Mouse (Mus musculus) lung, postnatal 4 days (tissue): Measurements from ENCODE around the gene Wdr47.
"Not testable (repeated sequence)": the region's sequence is repeated elsewhere in the genome, so short reads cannot be mapped to it uniquely, and the experiment has no call there.

Source experiments
- DNase-seq, 2 experiments: peaks; one replicate each; pipeline ENCODE4 v3.0.0; 2021

The Wdr47 gene

DNA sequence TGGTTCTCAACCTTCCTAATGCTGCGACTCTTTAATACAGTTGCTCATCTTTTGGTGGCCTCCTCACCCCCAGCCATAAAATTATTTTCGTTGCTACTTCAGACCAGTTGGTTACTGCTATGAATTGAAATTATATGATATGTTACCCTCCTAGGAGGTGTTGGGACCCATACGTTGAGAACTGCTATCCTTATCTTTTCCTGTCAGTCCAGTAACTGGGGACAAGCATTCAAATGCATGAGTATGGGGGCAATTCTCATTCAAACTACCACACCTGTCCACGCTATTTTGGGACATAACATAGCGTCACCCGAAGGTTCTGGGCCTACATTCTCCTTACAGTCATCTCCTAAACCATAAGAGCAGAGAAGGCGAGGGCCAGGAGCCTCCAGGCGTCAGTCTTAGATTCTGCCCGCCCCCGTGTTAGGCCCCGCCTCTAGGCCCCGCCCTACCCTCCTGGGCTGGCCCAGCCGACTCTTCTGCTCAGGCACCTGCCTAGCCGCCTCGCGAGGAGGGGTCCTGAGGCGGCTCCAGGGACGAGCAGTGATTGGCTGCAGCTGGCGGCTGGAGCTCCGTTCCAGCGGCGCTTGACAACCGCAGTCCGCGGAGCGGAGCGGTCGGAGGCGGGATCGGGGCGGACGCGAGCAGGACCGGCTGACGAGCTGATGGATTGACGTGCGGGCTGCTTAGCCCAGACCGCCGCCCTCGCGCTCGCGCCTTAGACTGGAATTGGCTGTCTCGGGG, at the start of gene Wdr47:
TSS of gene Wdr47 (plus strand) at position 494 of the 744 bp plus-strand sequence.
- DNase-seq: peak; percentile 97 to 98

DNA sequence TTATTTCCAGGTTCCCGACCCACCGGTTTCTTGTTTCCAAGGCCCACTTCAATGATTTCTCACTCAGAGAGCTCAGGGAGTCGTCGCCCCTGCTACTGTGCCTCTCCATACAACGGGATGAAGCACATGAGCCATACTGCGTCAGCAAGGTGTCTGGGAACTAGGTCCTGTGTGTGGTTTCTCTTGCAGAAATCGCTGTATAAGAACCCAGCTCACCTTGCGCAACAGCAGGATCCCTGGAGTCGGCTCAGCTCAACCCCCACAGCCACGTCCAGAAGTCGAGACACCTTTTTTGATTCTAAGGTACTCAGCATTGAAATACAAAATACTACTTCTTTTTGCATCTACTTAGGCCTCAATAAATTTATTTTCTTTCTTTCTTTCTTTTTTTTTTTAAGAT, 48.8 kb upstream of the Wdr47 start:
- no peak for DNase-seq

DNA sequence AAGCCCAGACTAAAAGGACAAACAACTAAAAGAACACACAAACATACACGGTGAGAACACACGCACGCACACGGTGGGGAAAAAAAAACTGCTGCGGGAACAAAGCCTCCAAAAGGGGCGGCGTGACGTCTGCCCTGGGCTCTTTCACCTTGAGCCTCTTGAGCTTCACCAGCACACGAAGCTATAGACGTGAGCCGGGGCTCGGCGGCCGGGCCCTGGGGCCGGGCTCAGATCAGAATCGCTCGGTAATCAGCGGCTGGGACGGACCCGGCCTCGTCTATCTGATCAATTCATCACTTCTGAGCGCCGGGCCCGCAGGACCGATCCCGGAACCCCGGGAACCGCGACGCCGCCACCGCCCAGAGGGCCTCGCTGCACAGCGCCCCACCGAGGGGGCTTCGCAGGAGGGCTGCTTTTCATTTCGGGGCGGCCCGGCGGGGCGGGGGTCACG, 36.9 kb upstream of the Wdr47 start:
- DNase-seq: no peak

DNA sequence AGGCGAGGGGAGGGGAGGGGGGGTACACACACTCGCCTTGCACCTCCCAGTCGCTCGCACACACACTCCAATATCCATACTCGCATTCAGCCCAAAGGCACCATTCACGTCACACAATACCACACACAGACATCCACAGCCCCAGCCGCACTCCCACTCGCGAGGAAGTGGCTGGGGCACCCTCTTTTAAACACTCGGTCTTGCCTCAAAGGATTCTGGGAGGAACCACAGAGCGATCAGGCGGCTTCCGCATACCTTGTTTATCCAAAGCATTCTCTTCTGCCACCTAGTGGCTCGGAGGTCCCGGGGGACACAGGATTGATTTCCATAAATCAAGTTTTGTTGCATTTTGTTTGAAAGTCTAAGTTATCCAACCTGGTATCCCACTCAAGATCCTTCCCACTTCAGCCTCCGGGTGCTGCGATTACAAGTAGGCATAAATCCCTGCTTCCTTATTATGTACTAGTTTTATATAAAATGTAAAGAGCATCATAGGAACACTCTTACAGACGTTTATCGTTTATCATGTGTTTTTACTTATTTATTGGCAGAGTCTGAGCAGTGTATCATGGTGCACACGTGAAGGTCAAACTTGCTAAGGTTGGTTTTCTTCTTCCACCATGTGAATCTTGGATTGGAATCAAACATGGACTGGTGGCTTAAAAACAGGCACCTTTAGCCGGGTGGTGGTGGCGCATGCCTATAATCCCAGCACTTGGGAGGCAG, 36.3 kb upstream of the Wdr47 start:
- peak; percentile 94 to 95 for DNase-seq

DNA sequence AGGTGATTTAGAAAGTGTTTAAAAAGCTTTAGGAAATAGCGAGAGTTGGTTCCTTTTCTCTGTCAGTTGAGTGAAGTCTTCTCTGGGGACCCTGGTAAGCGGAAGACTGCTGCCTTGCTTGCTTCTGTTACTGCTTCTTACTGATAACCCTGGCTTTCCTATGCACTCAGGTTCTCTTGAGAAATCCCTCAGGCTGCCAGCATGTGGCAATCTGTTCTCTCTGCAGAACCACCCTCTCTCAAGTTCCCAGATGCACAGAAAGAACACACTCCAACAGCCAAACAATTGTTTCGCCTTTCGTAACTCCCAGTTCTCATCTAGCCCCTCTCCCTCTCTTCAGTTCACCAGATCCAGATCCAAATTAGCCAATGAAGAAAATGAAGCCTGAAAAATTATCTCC, 33.2 kb upstream of the Wdr47 start:
- DNase-seq: no peak

DNA sequence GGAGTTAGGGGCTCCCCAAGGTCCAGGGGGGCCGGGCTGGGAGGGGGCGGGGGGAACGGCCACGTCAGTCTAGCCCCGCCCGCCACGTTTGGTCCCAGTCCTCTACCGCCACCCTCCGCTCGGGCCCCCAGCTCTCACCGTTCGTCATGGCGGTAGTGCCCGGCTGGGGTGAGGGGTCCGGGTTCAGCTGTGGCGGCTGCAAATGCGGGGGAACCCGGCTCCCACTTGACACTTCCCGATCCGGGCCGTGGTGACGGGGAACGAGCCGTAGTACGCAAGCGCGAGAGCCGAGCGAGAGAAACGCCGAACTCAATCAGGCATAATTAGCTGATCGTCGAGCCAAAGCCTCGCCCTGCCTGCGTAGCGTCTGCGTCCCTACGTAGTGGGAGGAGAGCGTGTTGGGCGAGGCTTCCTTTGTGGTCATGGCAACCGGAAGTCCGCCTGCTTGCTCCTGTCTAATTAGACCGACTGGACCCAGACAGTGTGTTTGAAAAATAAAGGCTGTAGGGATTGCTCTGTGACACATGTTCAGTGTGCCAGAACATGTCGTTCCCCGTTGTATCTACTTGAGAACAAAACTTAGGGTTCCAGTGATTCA, 28.8 kb upstream of the Wdr47 start, which contains the start of gene Tmem167b:
TSS of gene Tmem167b (minus strand) at position 334 of the 598 bp plus-strand sequence.
- peak; percentile 98 for DNase-seq

DNA sequence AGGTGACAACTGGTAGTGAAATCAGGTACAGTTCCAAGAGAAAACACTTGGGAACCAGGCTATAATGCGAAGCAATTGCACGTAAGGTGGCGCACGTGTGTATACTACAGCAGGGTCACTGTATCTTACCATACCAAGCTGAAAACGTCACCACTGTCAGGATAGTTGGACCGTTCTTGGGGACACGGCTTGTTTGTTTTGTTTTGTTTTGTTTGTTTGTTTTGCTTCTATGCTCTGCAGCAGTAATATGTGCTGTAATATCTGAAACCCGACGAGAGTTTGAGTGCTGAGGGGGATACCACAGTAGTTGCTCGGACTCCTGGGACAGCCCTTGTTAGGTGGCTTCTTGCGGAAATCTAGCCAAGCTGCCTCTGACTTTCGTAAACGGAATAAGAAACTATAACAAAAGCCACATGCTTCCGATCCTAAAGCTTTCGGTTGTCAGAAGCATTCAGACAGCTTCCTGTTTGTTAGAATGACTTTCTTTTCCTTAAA, 28.3 kb upstream of the Wdr47 start:
- peak in 1 of 2 experiments; percentile 44 for DNase-seq

DNA sequence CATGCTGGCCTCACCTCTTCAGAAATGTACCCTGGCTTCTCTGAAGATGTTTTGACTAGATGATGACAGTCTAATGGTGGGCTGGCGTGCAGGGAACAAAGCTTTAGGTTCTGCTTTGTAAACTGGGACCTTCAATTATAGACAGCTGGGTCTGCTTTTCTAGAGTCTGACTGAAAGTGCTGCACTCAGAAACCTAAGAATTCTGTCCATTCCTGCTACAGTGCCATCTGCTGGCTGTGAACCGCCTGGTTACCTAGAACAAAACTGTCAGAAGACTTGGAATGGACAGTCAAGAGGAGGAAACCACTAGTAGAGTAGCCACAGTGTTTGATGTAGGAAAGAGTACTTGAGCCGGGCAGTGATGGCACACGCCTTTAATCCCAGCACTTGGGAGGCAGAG, 27.8 kb upstream of the Wdr47 start:
- peak; percentile 82 to 88 for DNase-seq

DNA sequence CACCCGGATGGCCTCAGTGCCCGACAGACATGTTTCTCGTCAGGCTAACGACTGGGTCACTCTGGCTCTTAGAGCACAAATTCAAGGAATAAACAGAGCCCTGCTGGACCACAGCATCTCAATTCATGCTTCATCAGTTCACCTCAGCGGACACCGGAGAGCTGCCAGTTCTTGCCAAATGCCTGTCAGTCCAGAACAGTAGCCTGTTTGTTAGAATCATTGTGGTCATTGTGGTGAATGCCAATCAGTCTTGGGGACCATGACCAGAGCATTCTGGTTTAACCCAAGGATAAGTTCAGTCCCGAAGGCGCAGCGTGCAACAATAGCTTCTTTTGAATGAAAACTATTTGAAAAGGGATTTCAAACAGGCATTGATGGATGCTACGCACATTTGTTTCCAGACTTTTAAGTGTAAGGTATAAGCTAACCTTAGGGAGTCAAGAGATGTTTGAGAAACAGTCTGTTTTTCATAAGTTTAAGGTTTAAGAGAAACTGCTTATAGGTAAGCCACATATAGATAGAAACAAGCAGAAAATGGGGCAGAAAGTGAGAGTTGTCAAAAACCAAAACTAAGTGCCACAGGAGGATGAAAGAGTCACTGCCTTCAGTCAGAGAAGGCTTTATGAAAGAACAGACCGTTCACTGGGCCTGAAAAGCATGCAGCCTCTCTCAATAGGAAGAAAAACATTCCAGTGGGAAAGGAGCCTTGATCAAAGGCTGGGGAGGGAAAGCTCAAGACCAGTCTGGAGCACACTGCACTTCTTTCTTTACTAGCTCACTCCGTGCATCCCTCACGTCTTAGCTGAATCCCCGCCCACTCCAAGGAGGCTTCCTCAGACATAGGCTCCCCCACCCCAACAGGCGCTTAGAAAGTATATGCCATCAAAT, 22.8 kb upstream of the Wdr47 start:
- DNase-seq: no peak

DNA sequence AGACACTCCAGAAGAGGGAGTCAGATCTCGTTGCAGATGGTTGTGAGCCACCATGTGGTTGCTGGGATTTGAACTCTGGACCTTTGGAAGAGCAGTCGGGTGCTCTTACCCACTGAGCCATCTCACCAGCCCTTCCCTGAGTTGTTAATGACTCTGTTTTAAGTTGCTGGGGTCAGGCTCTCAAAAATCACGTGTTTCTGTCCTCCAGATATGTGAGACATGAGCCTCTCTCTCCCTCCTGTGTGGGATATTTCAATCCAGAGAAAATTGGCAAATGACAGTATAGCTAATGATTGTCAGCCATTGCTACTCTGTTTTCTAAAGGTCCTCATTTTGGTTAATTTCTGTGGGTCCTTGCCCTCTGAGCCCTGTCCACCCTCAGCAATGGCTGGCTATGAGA, 21.4 kb upstream of the Wdr47 start:
- not testable (repeated sequence) for DNase-seq

DNA sequence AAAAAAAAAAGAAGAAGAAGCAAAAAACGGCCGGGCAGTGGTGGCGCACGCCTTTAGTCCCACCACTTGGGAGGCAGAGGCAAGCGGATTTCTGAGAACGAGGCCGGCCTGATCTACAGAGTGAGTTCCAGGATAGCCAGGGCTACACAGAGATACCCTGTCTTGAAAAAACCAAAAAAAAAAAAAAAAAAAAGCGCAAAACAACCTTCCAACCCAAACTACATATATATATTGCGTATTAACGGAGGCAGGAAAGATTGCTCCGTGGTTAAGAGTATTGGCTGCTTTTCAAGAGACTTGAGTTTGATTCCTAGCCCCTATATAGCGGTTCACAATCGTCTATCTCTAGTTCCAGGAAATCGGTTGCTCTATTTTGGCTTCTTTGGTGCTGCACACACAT, 20.3 kb upstream of the Wdr47 start:
- no peak for DNase-seq

DNA sequence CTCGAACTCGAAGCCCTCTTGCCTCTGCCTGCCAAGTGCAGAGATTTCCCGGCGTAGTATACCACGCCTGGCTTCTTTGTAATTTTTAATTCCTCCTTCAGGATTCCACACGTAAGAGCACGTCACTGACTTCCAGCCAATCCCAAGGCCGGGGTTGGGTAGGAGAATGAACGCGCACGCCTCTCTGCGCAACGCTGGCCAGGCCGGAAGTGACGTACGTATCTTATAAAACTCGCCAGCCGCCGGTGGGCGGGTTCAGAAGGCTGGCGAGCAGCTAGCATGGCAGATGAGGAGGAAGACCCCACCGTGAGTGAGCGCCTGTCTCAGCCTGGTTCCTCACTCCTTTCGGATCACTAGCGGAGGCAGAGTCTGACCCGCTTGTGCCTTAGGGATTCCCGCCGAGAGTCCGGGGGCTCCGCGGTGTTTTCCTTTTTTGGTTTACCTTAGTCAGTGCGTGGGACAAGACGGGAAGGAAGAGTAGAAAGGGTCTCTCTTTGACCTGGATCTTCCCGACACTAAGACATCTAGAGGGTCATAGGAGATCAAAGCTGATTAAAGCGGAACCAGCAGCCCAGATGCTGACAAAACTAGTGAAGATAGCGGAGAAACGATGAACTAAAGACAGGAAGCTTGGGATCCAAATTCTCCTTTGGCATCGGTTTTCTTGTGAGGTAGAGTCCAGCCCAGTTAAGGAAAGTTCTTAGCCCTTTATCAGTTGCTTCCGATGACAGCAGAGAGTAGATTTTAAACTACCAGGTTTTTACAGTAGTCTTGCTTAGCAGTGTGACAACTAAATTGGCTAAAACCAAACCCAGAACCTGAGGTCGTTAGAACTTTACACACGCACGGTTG, 19.4 kb upstream of the Wdr47 start, which contains the start of gene Taf13:
TSS of gene Taf13 (plus strand) at position 256 of the 852 bp plus-strand sequence.
- peak; percentile 97 to 98 for DNase-seq

DNA sequence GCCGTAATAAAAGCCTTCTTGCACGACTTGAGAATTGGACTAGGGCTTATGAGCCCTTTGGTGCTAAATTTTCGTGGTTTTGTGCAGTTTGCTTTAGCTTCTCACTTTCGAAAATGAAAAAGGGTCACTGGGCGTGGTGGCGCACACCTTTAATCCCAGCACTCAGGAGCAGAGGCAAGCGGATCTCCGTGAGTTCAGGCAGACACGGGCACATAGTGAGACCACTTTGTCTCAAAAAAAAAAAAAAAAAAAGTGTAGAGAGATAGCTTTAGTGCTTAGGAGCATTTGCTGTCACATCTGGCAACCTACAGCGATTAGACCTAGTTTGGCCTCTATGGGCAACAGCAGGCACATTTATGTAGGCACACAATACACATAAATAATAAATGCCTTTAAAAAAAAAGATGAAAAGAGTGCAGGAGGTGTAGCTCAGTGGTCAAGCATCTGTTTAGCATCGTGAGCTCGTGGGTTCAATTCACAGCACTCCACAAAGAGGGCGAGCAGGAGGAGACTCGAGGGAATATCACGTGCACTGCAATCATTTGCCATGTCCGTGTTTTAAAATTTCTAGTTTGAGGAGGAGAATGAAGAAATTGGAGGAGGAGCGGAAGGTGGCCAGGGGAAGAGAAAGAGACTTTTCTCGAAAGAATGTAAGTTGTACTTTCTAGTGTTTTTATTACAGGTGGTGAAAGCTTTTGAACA, 18.6 kb upstream of the Wdr47 start:
- no peak for DNase-seq

DNA sequence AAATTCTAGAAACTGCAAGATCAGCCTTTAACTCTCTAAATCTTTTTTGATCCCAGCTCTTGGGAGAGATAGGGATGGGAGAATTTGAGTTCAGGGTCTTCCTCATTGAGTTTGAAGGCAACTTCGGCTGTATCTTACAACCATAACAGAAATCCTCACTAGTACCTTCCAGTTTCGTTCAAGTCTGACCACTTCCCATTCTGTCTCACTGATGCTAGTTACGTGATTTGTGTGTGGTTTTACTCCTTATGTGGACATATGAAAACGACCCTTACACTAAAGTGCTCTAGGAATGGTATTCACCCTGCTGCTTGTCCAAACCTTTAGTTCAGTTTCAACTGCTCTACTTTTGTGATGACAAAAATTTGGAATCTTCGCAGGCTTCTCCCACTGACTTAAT, 17.1 kb upstream of the Wdr47 start:
- no peak for DNase-seq

DNA sequence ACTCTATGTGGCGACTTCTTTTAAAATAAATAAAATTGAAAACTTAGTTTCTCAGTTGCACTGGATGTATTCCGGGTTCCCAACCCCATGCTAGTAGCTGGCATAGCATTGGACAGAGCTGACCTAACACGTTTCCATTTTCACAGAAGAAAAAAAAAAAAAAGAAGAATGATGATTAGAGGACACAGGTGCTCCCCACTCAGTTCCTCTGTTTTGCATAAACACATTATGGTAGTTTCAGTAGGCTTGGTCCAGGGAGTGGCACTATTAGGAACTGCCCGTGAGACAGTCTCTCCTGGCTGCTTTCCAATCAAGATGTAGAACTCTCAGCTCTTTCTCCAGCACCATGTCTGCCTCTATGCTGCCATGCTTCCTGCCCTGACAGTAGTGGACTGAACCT, 6.5 kb upstream of the Wdr47 start:
- DNase-seq: no peak

DNA sequence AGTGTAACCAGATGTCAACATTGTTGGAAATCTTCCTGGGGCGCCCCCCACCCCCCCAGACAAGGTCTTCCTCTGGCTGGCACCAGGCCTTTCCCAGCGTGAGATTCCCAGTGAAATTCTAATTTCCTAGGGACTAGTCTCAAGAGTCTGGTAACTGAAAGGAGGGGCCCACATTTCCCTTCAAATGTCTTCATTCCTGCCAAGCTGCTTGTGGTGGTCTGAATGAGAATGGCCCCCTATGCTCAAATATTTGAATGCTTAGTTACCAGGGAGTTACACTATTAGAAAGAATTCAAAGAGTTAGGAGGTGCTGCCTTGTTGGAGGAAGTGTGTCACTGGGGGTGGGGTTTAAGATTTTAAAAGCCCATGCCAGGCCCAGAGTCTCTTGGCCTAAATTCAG, 2.6 kb upstream of the Wdr47 start:
- no peak for DNase-seq

DNA sequence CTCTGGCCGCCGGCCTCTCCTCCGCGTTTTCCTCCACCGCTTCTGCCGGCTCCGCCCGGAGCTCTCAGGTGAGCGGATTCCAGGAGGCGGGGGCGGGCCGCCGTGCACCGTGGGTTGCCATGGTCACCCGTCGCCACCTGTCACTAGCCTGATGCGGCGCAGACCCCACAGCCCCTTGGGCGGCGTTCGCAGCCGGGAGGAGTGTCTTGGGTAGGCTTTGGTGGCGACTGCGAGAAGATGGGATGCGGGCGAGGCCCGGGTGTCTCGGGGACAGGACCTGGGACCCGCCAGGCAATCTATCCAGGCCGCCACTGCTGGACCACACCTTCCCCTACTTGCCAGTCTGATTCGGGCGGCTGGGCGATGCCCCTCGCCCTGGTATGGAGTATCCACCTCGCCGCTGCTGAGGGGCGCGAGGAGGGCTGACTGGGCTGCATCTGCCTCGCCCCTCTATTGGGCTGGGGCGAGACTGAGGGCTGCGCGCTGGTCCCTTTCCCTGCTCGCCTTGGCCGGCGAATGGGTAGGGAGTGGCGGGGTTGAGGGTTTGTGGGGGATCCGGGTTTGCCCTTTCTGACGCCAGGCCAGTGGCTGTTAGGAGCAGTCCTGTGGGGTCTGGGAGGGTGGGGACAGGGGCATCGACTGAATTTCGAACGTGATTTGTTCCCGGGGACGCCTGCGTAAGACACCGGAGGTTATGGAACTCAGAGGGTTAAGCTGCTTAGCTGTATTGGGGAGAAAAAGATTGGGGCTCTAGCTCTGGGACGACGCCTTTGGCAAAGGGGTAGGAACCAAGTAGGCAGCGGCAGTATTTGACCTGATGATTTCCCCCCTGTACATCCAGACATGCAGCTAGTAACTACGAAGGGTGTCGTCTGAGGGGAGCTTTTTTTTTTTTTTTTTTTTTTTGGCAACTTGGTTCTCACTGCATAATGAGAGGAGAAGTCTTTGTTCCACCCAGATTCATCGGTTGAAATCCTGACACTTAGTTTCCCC, 747 bp downstream of the Wdr47 start:
- no peak for DNase-seq

DNA sequence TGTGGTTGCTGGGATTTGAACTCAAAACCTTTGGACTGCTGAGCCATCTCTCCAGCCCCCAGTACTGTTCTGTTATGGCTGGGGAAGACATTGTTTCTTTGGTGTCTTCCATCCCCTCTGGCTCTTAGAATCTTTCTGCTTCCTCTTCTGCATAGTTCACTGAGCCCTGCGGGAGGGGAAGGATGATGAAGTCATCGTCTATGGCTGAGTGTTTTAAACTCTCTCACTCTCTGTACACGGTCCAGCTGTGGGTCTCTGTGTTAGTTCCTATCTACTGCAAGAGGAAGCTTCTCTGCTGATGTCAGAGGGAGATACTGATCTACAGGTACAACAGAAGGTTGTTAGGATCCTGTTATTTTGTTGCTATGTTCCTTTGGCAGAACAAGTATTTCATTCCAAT, 17.8 kb downstream of the Wdr47 start:
- DNase-seq: no peak

DNA sequence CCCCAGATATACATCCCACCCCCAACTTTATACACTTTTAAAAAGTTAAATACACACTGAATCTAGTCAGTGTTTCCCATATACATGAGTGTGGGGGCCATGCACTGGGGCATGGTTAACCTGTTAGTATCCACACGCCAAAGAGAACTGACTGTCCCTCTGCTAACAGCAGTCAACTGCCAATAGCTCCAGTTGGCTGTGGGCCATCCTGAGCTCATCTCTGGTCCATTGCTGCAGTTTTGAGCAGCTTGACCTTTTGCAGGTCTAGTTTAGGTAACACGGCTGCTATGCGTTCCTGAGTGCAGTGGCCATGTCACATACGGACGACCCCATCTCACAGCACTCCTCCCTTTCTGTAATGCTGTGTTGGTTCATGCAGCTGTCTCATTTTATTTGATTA, 43.7 kb downstream of the Wdr47 start:
- no peak for DNase-seq

DNA sequence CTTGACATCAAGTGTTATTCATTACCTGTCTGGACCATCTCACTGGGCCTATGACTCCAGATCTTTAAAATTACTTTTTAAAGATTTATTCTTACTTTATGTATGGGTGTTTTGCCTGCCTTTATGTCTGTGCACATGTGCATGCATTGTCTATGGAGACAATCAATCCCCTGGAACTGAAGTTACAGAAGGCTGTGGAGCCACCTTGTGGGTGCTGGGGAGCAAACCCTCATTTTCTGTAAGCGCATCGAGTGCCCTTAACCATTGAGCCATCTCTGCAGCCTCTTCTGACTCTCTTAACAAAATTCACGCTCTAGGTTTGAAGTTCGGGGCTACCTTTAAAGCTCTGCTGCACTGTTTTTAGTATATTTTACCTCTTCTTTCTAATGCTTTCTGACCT, 48.3 kb downstream of the Wdr47 start:
- DNase-seq: no peak
